Mouse (Mus musculus): Measurements from ENCODE around the gene Ildr1. TPM values are rescaled to one million over a fixed set of nuclear protein-coding genes. Genes with fewer than 3 reads are reported as not detected.

Gene Ildr1
- polyA plus RNA-seq, 1 experiment: not detected

DNA sequence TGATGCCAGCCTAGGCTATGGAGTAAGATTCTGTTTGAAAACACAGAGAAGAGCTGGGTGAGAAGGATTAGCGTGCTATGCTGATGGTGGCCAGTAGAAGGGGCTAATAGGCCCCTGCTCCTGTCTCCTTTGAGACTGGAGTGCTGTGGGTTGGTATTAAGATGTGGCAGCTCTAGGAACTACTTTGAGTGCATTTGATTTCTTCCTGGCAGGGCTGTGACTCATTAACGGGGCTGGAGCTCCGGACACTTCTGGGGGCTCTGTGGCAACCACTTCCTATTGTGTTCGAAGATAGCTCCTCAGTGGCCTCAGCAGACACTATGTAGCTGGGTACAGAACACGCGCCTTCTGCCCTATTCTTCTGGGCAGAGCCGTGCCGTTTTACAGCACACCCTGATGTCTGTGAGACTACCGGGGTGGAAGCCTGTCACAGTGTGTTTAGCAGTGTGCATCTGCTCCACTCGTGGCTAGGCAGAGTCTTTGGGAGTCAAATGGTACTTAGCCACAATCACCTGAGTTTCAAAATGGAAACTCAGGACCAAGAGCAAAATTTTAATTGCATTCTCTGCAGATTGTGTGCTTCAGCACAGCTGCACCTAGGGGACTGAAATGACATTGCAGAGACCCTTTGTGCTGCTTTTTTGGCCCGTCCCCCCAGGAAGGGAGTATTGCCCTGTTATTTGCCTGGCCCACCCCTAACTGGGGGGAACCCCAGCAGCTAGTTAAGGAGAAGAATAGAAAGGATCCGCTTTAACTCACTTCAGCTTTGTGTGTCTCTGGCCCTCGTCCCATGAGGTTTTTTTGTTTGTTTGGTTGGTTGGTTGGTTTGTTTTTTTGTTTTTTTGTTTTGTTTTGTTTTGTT is 26.6 kb downstream of the Ildr1 start:
- no peak for TF ChIP-seq REST (IDR thresholded peaks at IDR 0.05; ENCODE audit: insufficient read depth, insufficient read length)
- no peak for TF ChIP-seq SRF (IDR thresholded peaks at IDR 0.05; ENCODE audit: control insufficient read depth, insufficient read length, low read depth)
- no peak for TF ChIP-seq POLR2A (IDR thresholded peaks at IDR 0.05; ENCODE audit: insufficient read length, low read depth)
- TF ChIP-seq MAX (IDR thresholded peaks at IDR 0.05; ENCODE audit: low read depth): no peak
- no peak for TF ChIP-seq TCF3 (IDR thresholded peaks at IDR 0.05; ENCODE audit: insufficient read length, low read depth)
- TF ChIP-seq MYOD1 (IDR thresholded peaks at IDR 0.05; ENCODE audit: control insufficient read depth in 1 of 3, insufficient read length in 2 of 3, low read depth in 2 of 3): no peak
- no peak for TF ChIP-seq E2F4 (IDR thresholded peaks at IDR 0.05; ENCODE audit: insufficient read depth)
- Histone ChIP-seq H3K4me2 (ENCODE audit: low read depth) (no peak overlapping the region), H3K27me3 (ENCODE audit: control insufficient read depth, insufficient read depth, insufficient read length) (no peaks in the 10 kb centered on the region)

DNA sequence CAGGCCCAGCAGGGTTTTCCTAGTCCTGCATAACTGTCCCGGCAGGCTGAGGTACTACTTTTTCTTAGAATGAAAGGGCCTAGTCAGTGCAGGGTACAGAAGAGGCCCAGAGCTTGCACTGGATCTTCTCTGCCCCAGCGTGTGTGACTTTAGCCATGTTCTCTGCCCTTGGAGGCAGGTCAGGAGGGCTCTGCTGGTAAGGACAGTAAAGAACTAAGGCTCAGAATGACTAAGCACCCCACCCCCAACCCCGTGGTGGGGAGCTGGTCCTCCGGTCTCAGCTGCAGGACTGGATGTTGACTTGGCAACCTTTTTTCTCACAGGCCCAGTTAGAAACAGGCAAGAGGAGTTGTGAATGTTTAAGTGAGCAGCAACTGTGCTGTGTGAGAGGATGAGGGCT is 29.0 kb downstream of the Ildr1 start:
- TF ChIP-seq POLR2A (IDR thresholded peaks at IDR 0.05; ENCODE audit: insufficient read length, low read depth) (no peak), MAX (IDR thresholded peaks at IDR 0.05; ENCODE audit: low read depth) (no peak), E2F4 (IDR thresholded peaks at IDR 0.05; ENCODE audit: insufficient read depth) (no peak), USF1 (IDR thresholded peaks at IDR 0.05; ENCODE audit: low read depth) (no peak), TCF12 (IDR thresholded peaks at IDR 0.05; ENCODE audit: insufficient read depth, poor library complexity, severe bottlenecking) (no peak), SRF (IDR thresholded peaks at IDR 0.05; ENCODE audit: control insufficient read depth, insufficient read length, low read depth) (no peak), POLR2AphosphoS2 (IDR thresholded peaks at IDR 0.05; ENCODE audit: insufficient read length, low read depth) (no peak), TCF3 (IDR thresholded peaks at IDR 0.05; ENCODE audit: insufficient read length, low read depth) (no peak), MYOG (IDR thresholded peaks at IDR 0.05; ENCODE audit: control insufficient read depth in 1 of 3, insufficient read depth in 1 of 3, insufficient read length in 2 of 3, low read depth in 2 of 3) (no peak), REST (IDR thresholded peaks at IDR 0.05; ENCODE audit: insufficient read depth, insufficient read length) (no peak), MYOD1 (IDR thresholded peaks at IDR 0.05; ENCODE audit: control insufficient read depth in 1 of 3, insufficient read length in 2 of 3, low read depth in 2 of 3) (no peak), CEBPB (IDR thresholded peaks at IDR 0.05; ENCODE audit: insufficient read depth, poor library complexity, severe bottlenecking) (no peak)
- Histone ChIP-seq H3K36me3 (ENCODE audit: control insufficient read depth, insufficient read depth) (no peaks in the 10 kb centered on the region), H3K4me3 (no peak overlapping the region), H3K79me2 (ENCODE audit: control insufficient read depth, insufficient read depth) (no peaks in the 10 kb centered on the region), H3K4me2 (ENCODE audit: low read depth) (no peak overlapping the region), H3K27me3 (ENCODE audit: control insufficient read depth, insufficient read depth, insufficient read length) (no peaks in the 10 kb centered on the region), H3ac (ENCODE audit: control insufficient read depth, insufficient read length) (no peak overlapping the region)

More for the DNA sequence above, 26.6 kb downstream of the Ildr1 start:
- H3K36me3 ChIP-seq (ENCODE audit: control insufficient read depth, insufficient read depth): no peaks in the 10 kb centered on the region
- no peak overlapping the region for H3ac ChIP-seq (ENCODE audit: control insufficient read depth, insufficient read length)
- no peaks in the 10 kb centered on the region for H3K79me2 ChIP-seq (ENCODE audit: control insufficient read depth, insufficient read depth)
- no peak overlapping the region for H3K4me3 ChIP-seq

DNA sequence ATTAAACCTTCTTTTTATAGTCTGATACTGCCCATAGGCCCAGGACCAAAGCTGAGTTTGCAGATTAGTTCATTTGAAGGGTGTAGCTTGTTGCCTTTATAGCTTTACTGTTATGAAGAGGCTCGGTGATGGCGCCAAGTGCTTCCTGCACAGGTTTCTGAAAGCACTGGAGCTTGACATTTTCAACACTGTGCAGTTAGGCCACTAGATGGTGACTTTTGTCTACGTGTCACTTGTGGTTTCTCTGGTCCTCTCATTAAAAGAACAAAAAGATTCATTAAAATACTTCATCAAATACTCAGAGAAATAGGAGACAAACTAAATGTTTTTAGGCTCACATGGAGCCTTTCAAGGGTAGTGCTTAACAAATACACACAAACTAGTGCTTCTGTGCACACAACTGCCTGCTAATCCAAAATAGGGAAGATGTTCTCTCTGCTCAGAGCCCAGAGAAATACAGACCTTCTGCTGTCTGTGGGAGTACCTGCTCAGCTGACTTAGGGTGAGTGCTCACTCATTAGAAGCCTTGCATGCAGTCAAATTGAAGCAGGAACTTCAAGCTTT is 30.2 kb downstream of the Ildr1 start:
- Histone ChIP-seq H3K27me3 (ENCODE audit: control insufficient read depth, insufficient read depth, insufficient read length) (no peaks in the 10 kb centered on the region), H3K36me3 (ENCODE audit: control insufficient read depth, insufficient read depth) (no peaks in the 10 kb centered on the region), H3K79me2 (ENCODE audit: control insufficient read depth, insufficient read depth) (no peaks in the 10 kb centered on the region), H3K4me3 (no peak overlapping the region), H3ac (ENCODE audit: control insufficient read depth, insufficient read length) (no peak overlapping the region), H3K4me2 (ENCODE audit: low read depth) (no peak overlapping the region)
- no peak for TF ChIP-seq CEBPB (IDR thresholded peaks at IDR 0.05; ENCODE audit: insufficient read depth, poor library complexity, severe bottlenecking)
- no peak for TF ChIP-seq TCF3 (IDR thresholded peaks at IDR 0.05; ENCODE audit: insufficient read length, low read depth)
- TF ChIP-seq POLR2A (IDR thresholded peaks at IDR 0.05; ENCODE audit: insufficient read length, low read depth): no peak
- no peak for TF ChIP-seq USF1 (IDR thresholded peaks at IDR 0.05; ENCODE audit: low read depth)
- no peak for TF ChIP-seq E2F4 (IDR thresholded peaks at IDR 0.05; ENCODE audit: insufficient read depth)
- TF ChIP-seq POLR2AphosphoS2 (IDR thresholded peaks at IDR 0.05; ENCODE audit: insufficient read length, low read depth): no peak
- TF ChIP-seq MYOG (IDR thresholded peaks at IDR 0.05; ENCODE audit: control insufficient read depth in 1 of 3, insufficient read depth in 1 of 3, insufficient read length in 2 of 3, low read depth in 2 of 3): no peak
- TF ChIP-seq REST (IDR thresholded peaks at IDR 0.05; ENCODE audit: insufficient read depth, insufficient read length): no peak
- no peak for TF ChIP-seq TCF12 (IDR thresholded peaks at IDR 0.05; ENCODE audit: insufficient read depth, poor library complexity, severe bottlenecking)
- no peak for TF ChIP-seq MYOD1 (IDR thresholded peaks at IDR 0.05; ENCODE audit: control insufficient read depth in 1 of 3, insufficient read length in 2 of 3, low read depth in 2 of 3)
- no peak for TF ChIP-seq SRF (IDR thresholded peaks at IDR 0.05; ENCODE audit: control insufficient read depth, insufficient read length, low read depth)
- TF ChIP-seq MAX (IDR thresholded peaks at IDR 0.05; ENCODE audit: low read depth): no peak

DNA sequence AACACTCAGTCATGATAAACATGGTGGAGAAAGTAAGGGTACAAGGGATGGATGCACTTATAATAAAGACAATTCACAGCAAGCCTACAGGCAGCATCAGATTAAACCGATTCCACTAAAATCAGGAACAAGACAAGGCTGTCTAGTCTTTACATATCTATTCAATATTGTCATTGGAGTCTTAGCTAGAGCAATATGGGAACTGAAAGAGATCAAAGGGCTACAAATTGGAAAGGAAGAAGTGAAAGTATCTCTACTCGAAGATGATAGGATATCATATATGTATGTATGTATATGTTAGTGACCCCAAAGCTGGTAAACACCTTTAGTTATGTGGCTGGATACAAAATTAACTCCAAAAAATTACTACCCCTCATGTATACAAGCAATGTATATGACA is 35.2 kb downstream of the Ildr1 start:
- Histone ChIP-seq H3K79me2 (ENCODE audit: control insufficient read depth, insufficient read depth) (no peaks in the 10 kb centered on the region), H3K4me2 (ENCODE audit: low read depth) (no peak overlapping the region), H3K36me3 (ENCODE audit: control insufficient read depth, insufficient read depth) (no peaks in the 10 kb centered on the region), H3K4me3 (no peak overlapping the region), H3K27me3 (ENCODE audit: control insufficient read depth, insufficient read depth, insufficient read length) (no peaks in the 10 kb centered on the region), H3ac (ENCODE audit: control insufficient read depth, insufficient read length) (no peak overlapping the region)
- no peak for TF ChIP-seq MYOD1 (IDR thresholded peaks at IDR 0.05; ENCODE audit: control insufficient read depth in 1 of 3, insufficient read length in 2 of 3, low read depth in 2 of 3)
- no peak for TF ChIP-seq E2F4 (IDR thresholded peaks at IDR 0.05; ENCODE audit: insufficient read depth)
- no peak for TF ChIP-seq USF1 (IDR thresholded peaks at IDR 0.05; ENCODE audit: low read depth)
- TF ChIP-seq SRF (IDR thresholded peaks at IDR 0.05; ENCODE audit: control insufficient read depth, insufficient read length, low read depth): no peak
- TF ChIP-seq REST (IDR thresholded peaks at IDR 0.05; ENCODE audit: insufficient read depth, insufficient read length): no peak
- TF ChIP-seq POLR2AphosphoS2 (IDR thresholded peaks at IDR 0.05; ENCODE audit: insufficient read length, low read depth): no peak
- no peak for TF ChIP-seq MAX (IDR thresholded peaks at IDR 0.05; ENCODE audit: low read depth)
- TF ChIP-seq MYOG (IDR thresholded peaks at IDR 0.05; ENCODE audit: control insufficient read depth in 1 of 3, insufficient read depth in 1 of 3, insufficient read length in 2 of 3, low read depth in 2 of 3): no peak
- no peak for TF ChIP-seq TCF3 (IDR thresholded peaks at IDR 0.05; ENCODE audit: insufficient read length, low read depth)
- no peak for TF ChIP-seq CEBPB (IDR thresholded peaks at IDR 0.05; ENCODE audit: insufficient read depth, poor library complexity, severe bottlenecking)
- TF ChIP-seq TCF12 (IDR thresholded peaks at IDR 0.05; ENCODE audit: insufficient read depth, poor library complexity, severe bottlenecking): no peak
- no peak for TF ChIP-seq POLR2A (IDR thresholded peaks at IDR 0.05; ENCODE audit: insufficient read length, low read depth)

All from myocyte (in vitro differentiated cells).